ENCODE assay signal across 9 mouse cellular contexts in the genomic region with DNA sequence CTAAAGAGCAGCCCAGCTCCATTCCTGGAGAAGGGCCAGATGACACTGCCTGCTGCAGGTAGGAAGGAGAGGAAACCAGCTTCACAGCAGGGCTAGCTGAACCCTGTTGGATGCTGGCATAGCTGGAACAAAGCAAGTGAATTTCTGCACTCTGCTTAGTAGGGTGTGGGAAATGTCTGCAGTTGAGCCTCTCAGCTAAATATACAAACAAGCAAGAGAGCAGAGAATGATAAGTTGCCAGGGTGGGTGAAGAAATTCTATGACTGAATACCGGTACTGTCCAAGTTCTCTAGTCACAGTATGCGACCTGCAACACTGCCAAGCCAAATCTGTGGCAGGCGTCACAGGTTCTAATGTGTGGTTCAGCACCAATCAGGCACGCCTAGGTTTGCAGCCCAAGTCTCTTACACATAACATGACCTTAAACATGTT. TPM values are rescaled to one million over a fixed set of nuclear protein-coding genes. Genes with fewer than 3 reads are reported as not detected.
A peak's percentile ranks its signal among the peaks of the same experiment; 100 is the strongest.
DNase-seq lines count a peak whose midpoint lies in the region; ATAC-seq lines count a peak whose summit lies in the region.
"Had no signal": no experiment of that assay in that cellular context is flagged by ENCODE, and none has a peak within 500 bp of the region (broad histone marks: within the 10 kb centered on the region; RNA-seq: fewer than 3 reads in every experiment).

No protein-coding gene starts in this region.

- no peak overlapping the region for H3K4me3 ChIP-seq in forebrain, embryonic 13.5 days
- no peak overlapping the region for H3K4me3 ChIP-seq in forebrain, embryonic 10.5 days
- no peak overlapping the region for H3K4me3 ChIP-seq in midbrain, embryonic 15.5 days

- DNase-seq in forebrain, embryonic 10.5 days (ENCODE audit: extremely low spot score, low spot score): no peak
- DNase-seq in left cerebral cortex, postnatal 4 days: peak; percentile 31
- no peak for DNase-seq in left cerebral cortex, postnatal 36 days (ENCODE audit: low spot score in 2 of 2)
- peak; percentile 84 to 85 for DNase-seq in cerebellum, postnatal 10 days
- no peak for DNase-seq in thymus, postnatal 14 days

- 68% methylated on average over 4 of the region's 4 CpGs for WGBS in forebrain, embryonic 13.5 days
- 75% methylated on average over 4 of the region's 4 CpGs for WGBS in forebrain, embryonic 10.5 days
- WGBS in midbrain, embryonic 15.5 days: 69% methylated on average over 4 of the region's 4 CpGs

- H3K27me3 ChIP-seq in forebrain, embryonic 13.5 days: no peaks in the 10 kb centered on the region
- no peaks in the 10 kb centered on the region for H3K27me3 ChIP-seq in forebrain, embryonic 10.5 days (ENCODE audit: poor library complexity, severe bottlenecking)
- H3K27me3 ChIP-seq in midbrain, embryonic 15.5 days (replicated peaks): no peaks in the 10 kb centered on the region

- intact Hi-C loops in left cerebral cortex, postnatal 4 days (cut with DNase I): no loop called here
- intact Hi-C loops in left cerebral cortex, postnatal 36 days (cut with DNase I): no loop called here

- H3K9ac ChIP-seq in forebrain, embryonic 13.5 days: no peak overlapping the region
- no peak overlapping the region for H3K9ac ChIP-seq in midbrain, embryonic 15.5 days
- H3K9ac ChIP-seq: liver, embryonic 14.5 days had no signal

- H3K4me1 ChIP-seq in forebrain, embryonic 13.5 days: peaks cover 29% of the 10 kb centered on the region
- H3K4me1 ChIP-seq in forebrain, embryonic 10.5 days: peaks cover 48% of the 10 kb centered on the region
- H3K4me1 ChIP-seq in midbrain, embryonic 15.5 days: peaks cover 23% of the 10 kb centered on the region

- H3K27ac ChIP-seq in forebrain, embryonic 13.5 days: peak overlapping the region; percentile 32
- H3K27ac ChIP-seq in forebrain, embryonic 10.5 days: no peak overlapping the region
- H3K27ac ChIP-seq in midbrain, embryonic 15.5 days: peak overlapping the region; percentile 49; the same call in 1 of the 2 replicates
- H3K27ac ChIP-seq: liver, embryonic 14.5 days had no signal

- H3K4me2 ChIP-seq in forebrain, embryonic 13.5 days: no peak overlapping the region
- no peak overlapping the region for H3K4me2 ChIP-seq in midbrain, embryonic 15.5 days

- peaks cover 13% of the 10 kb centered on the region for H3K36me3 ChIP-seq in forebrain, embryonic 13.5 days (ENCODE audit: poor library complexity, severe bottlenecking)
- peaks cover 20% of the 10 kb centered on the region for H3K36me3 ChIP-seq in forebrain, embryonic 10.5 days (replicated peaks)
- H3K36me3 ChIP-seq in midbrain, embryonic 15.5 days (replicated peaks): no peaks in the 10 kb centered on the region

- H3K9me3 ChIP-seq in forebrain, embryonic 13.5 days (replicated peaks): no peaks in the 10 kb centered on the region
- H3K9me3 ChIP-seq in forebrain, embryonic 10.5 days: peaks cover 10% of the 10 kb centered on the region; the same call in 1 of the 2 replicates
- no peaks in the 10 kb centered on the region for H3K9me3 ChIP-seq in midbrain, embryonic 15.5 days

- ATAC-seq in forebrain, embryonic 13.5 days: peak; percentile 36; the same call in 1 of the 2 replicates
- no peak for ATAC-seq in midbrain, embryonic 15.5 days (replicated peaks)
- no peak for ATAC-seq in monocyte, adult 5-6 weeks (replicated peaks; ENCODE audit: insufficient number of reproducible peaks, low FRiP score, low TSS enrichment, poor library complexity, severe bottlenecking)

RNA-seq across cellular contexts. Expression of gene Traf3ip2, which starts 52.4 kb away (rescaled TPM):
- polyA plus RNA-seq in forebrain, embryonic 13.5 days (2015; fragmentation: Nextera tagmentation; extraction: Ambion mirVana): 3.6 and 4.6 TPM in 2 replicates
- 10.3 and 11.7 TPM in 2 replicates for polyA plus RNA-seq in forebrain, embryonic 10.5 days (2016; fragmentation: Nextera tagmentation; extraction: Ambion mirVana)
- 1 to 10 TPM in 1 of 2 experiments, under 1 TPM in 1; 0.52 to 1.5 TPM for total RNA-seq in left cerebral cortex, postnatal 4 days (2021)
- 1 to 10 TPM in 1 of 2 experiments, under 1 TPM in 1; 0.77 to 1.4 TPM for total RNA-seq in left cerebral cortex, postnatal 36 days (2021)
- 5.9 and 7.0 TPM in 2 replicates for polyA plus RNA-seq in midbrain, embryonic 15.5 days (2015; fragmentation: Nextera tagmentation; extraction: Ambion mirVana)
- 12.2 to 14.9 TPM (median 13.4 TPM) in 3 replicates for total RNA-seq in monocyte, adult 5-6 weeks (2017)

Comparison
In these comparisons a context has a peak if more than half of its experiments do, and no peak if none do; other contexts are left out.
1. DNase-seq: peak in left cerebral cortex, postnatal 4 days (single experiment) and cerebellum, postnatal 10 days (2 of 2); none in forebrain, embryonic 10.5 days (single experiment), left cerebral cortex, postnatal 36 days (0 of 2) and thymus, postnatal 14 days (single experiment).